Mouse (Mus musculus): Measurements from ENCODE around the gene Shc4.

GRCm38 (mm10) chr2:125701606-125702005 lies 22.3 kb downstream of the Shc4 start:
- TF ChIP-seq POLR2A (IDR thresholded peaks at IDR 0.05; ENCODE audit: insufficient read length, low read depth) (no peak), REST (IDR thresholded peaks at IDR 0.05; ENCODE audit: insufficient read depth, insufficient read length) (no peak), USF1 (IDR thresholded peaks at IDR 0.05; ENCODE audit: low read depth) (no peak)

All from myocyte (in vitro differentiated cells).